Mouse (Mus musculus): ENCODE measurements around the gene Gabrd. TPM values are rescaled to one million over a fixed set of nuclear protein-coding genes. Genes with fewer than 3 reads are reported as not detected.

Gene Gabrd
- polyA plus RNA-seq (2014; fragmentation: Illumina TruSeq; extraction: RNeasy Lipid Tissue Mini Kit (QIAGEN cat#74804); ENCODE audit: low read depth, low replicate concordance) = not detected

GRCm38 (mm10) chr4:155397511-155398221 lies at the start of gene Gabrd:
Gene Gabrd, minus strand, starts transcription at chr4:155398112.

GRCm38 (mm10) chr4:155409058-155409776 lies 11.3 kb upstream of the Gabrd start, which contains the start of gene Cfap74:
Gene Cfap74, plus strand, starts transcription at chr4:155409190.

GRCm38 (mm10) chr4:155361303-155361791 lies 36.6 kb downstream of the Gabrd start, which contains the start of gene Prkcz:
Gene Prkcz, minus strand, starts transcription at chr4:155361361.

Other genes starting within 250 kb of the Gabrd start
- 43.6 TPM for gene Ski, start 175.5 kb downstream of the Gabrd start, polyA plus RNA-seq (2014; fragmentation: Illumina TruSeq; extraction: RNeasy Lipid Tissue Mini Kit (QIAGEN cat#74804); ENCODE audit: low read depth, low replicate concordance)
- gene Faap20, start 148.3 kb downstream of the Gabrd start, polyA plus RNA-seq (2014; fragmentation: Illumina TruSeq; extraction: RNeasy Lipid Tissue Mini Kit (QIAGEN cat#74804); ENCODE audit: low read depth, low replicate concordance) = 13.4 TPM
- 1.8 TPM for gene Prkcz, start 36.8 kb downstream of the Gabrd start, polyA plus RNA-seq (2014; fragmentation: Illumina TruSeq; extraction: RNeasy Lipid Tissue Mini Kit (QIAGEN cat#74804); ENCODE audit: low read depth, low replicate concordance)
- 0.58 TPM for gene Cfap74, start 11.1 kb upstream of the Gabrd start, polyA plus RNA-seq (2014; fragmentation: Illumina TruSeq; extraction: RNeasy Lipid Tissue Mini Kit (QIAGEN cat#74804); ENCODE audit: low read depth, low replicate concordance)
- gene Tmem52, start 71.0 kb upstream of the Gabrd start, polyA plus RNA-seq (2014; fragmentation: Illumina TruSeq; extraction: RNeasy Lipid Tissue Mini Kit (QIAGEN cat#74804); ENCODE audit: low read depth, low replicate concordance) = 2.3 TPM
- gene Gnb1, start 93.2 kb upstream of the Gabrd start, polyA plus RNA-seq (2014; fragmentation: Illumina TruSeq; extraction: RNeasy Lipid Tissue Mini Kit (QIAGEN cat#74804); ENCODE audit: low read depth, low replicate concordance) = 102 TPM
- 31.7 TPM for gene Nadk, start 164.3 kb upstream of the Gabrd start, polyA plus RNA-seq (2014; fragmentation: Illumina TruSeq; extraction: RNeasy Lipid Tissue Mini Kit (QIAGEN cat#74804); ENCODE audit: low read depth, low replicate concordance)
- 8.7 TPM for gene Slc35e2, start 203.3 kb upstream of the Gabrd start, polyA plus RNA-seq (2014; fragmentation: Illumina TruSeq; extraction: RNeasy Lipid Tissue Mini Kit (QIAGEN cat#74804); ENCODE audit: low read depth, low replicate concordance)
- gene Cdk11b, start 226.7 kb upstream of the Gabrd start, polyA plus RNA-seq (2014; fragmentation: Illumina TruSeq; extraction: RNeasy Lipid Tissue Mini Kit (QIAGEN cat#74804); ENCODE audit: low read depth, low replicate concordance) = 71.4 TPM
- not detected for gene Gm10563, start 247.3 kb upstream of the Gabrd start, polyA plus RNA-seq (2014; fragmentation: Illumina TruSeq; extraction: RNeasy Lipid Tissue Mini Kit (QIAGEN cat#74804); ENCODE audit: low read depth, low replicate concordance)

Data from heart, adult 10 weeks (tissue).